Mouse (Mus musculus) MEL (cell line): ENCODE measurements around the gene Platr25.
"Not testable (repeated sequence)": the region's sequence is repeated elsewhere in the genome, so short reads cannot be mapped to it uniquely, and the experiment has no call there.

ENCODE experiments used
- BHLHE40 ChIP-seq: IDR thresholded peaks from 2 replicates; pipeline ENCODE4 v1.6.1; 2012; ENCODE audit warnings: low read depth, mild to moderate bottlenecking, inconsistent platforms, low read length, improper control_type of control experiment, borderline replicate concordance
- E2F4 ChIP-seq: IDR thresholded peaks from 2 replicates; pipeline ENCODE4 v1.6.1; 2011; ENCODE audit warnings: low read depth, low read length, improper control_type of control experiment, borderline replicate concordance
- ETS1 ChIP-seq: IDR thresholded peaks from 2 replicates; pipeline ENCODE4 v1.6.1; 2012; ENCODE audit warnings: low read depth, mild to moderate bottlenecking, inconsistent platforms, low read length, improper control_type of control experiment, moderate library complexity
- JUND ChIP-seq: IDR thresholded peaks from 2 replicates; pipeline ENCODE4 v1.6.1; 2011; ENCODE audit warnings: low read depth, mild to moderate bottlenecking, improper control_type of control experiment, low read length
- KAT2A ChIP-seq: conservative IDR thresholded peaks from 2 replicates; pipeline ENCODE4 v1.6.1; 2012; ENCODE audit warnings: low read depth, low read length, improper control_type of control experiment, inconsistent platforms
- POLR2A ChIP-seq, 2 experiments: IDR thresholded peaks; 2 replicates each; pipeline ENCODE4 v1.6.1; 2011 to 2012; ENCODE audit warnings: low read length in 2 of 2, mild to moderate bottlenecking in 2 of 2, control low read depth in 1 of 2, improper control_type of control experiment in 1 of 2, low read depth in 1 of 2, moderate library complexity in 1 of 2; ENCODE audit not compliant: control insufficient read depth in 1 of 2, insufficient read depth in 1 of 2, poor library complexity in 1 of 2

GRCm38 (mm10) chr13:62623577-62624276, 136.8 kb downstream of the Platr25 start, which contains the start of gene 6720489N17Rik:
- TF ChIP-seq E2F4, BHLHE40, ETS1, JUND, KAT2A: not testable (repeated sequence)
- TF ChIP-seq POLR2A (IDR thresholded peaks at IDR 0.05; ENCODE audit: control insufficient read depth in 1 of 2, insufficient read depth in 1 of 2, low read depth in 1 of 2, low read length in 2 of 2, poor library complexity in 1 of 2), result peak in 1 of 2 experiments; percentile 72; a peak in 2 of 4 replicates
